Mouse (Mus musculus) MEL (cell line): ENCODE measurements at regions not wholly inside any gene's neighbourhood (a gene's known extent, or its start where the extent isn't known, plus 50 kb on each side); places are given as distances from the start of the nearest gene placed in this dataset.

Experiments
- DNase-seq: peaks from one replicate; pipeline ENCODE4 v3.0.0; 2011; ENCODE audit warnings: low read depth, low spot score
- H3K27ac ChIP-seq: 2 replicates; pipeline ENCODE4 v1.5.1; 2012; ENCODE audit warnings: low read depth, mild to moderate bottlenecking, control low read depth, low read length, moderate library complexity; ENCODE audit not compliant: control insufficient read depth
- H3K27me3 ChIP-seq, 2 experiments: fragments of 150-350 bp in 1 of 2; sonication (generic) in 1 of 2; 2 replicates each; pipeline ENCODE4 v1.6.1; 2012; ENCODE audit warnings: low read length in 2 of 2, mild to moderate bottlenecking in 2 of 2, improper control_type of control experiment in 1 of 2, moderate library complexity in 1 of 2; ENCODE audit not compliant: insufficient read depth in 2 of 2, control insufficient read depth in 1 of 2
- H3K36me3 ChIP-seq, 2 experiments: 2 replicates each; pipeline ENCODE4 v1.6.1; 2012 to 2014; ENCODE audit warnings: low read length in 2 of 2, improper control_type of control experiment in 1 of 2, inconsistent platforms in 1 of 2, mild to moderate bottlenecking in 1 of 2; ENCODE audit not compliant: insufficient read depth in 2 of 2, control insufficient read depth in 1 of 2
- H3K4me1 ChIP-seq, 2 experiments: fragments of 150-350 bp in 1 of 2; sonication (generic) in 1 of 2; 2 replicates each; pipeline ENCODE4 v1.6.1; 2012; ENCODE audit warnings: low read length in 2 of 2, improper control_type of control experiment in 1 of 2, mild to moderate bottlenecking in 1 of 2; ENCODE audit not compliant: insufficient read depth in 2 of 2, control insufficient read depth in 1 of 2
- H3K4me3 ChIP-seq, 2 experiments: fragments of 150-350 bp in 1 of 2; sonication (generic) in 1 of 2; 2 replicates each; pipeline ENCODE4 v1.5.1; 2012; ENCODE audit warnings: low read depth in 2 of 2, low read length in 2 of 2, mild to moderate bottlenecking in 2 of 2, moderate library complexity in 2 of 2, control low read depth in 1 of 2, improper control_type of control experiment in 1 of 2; ENCODE audit not compliant: control insufficient read depth in 1 of 2, insufficient read depth in 1 of 2
- H3K79me2 ChIP-seq: 2 replicates; pipeline ENCODE4 v1.6.1; 2012; ENCODE audit warnings: mild to moderate bottlenecking, low read length, moderate library complexity; ENCODE audit not compliant: control insufficient read depth, poor library complexity, insufficient read depth
- H3K9ac ChIP-seq: 2 replicates; pipeline ENCODE4 v1.6.1; 2012; ENCODE audit warnings: low read depth, mild to moderate bottlenecking, control low read depth, low read length, moderate library complexity; ENCODE audit not compliant: control insufficient read depth, poor library complexity, severe bottlenecking
- H3K9me3 ChIP-seq: fragments of 150-350 bp; sonication (generic); replicated peaks from 2 replicates; pipeline ENCODE4 v1.6.1; 2012; ENCODE audit warnings: mild to moderate bottlenecking, low read length, improper control_type of control experiment, moderate library complexity; ENCODE audit not compliant: insufficient read depth
- BHLHE40 ChIP-seq: IDR thresholded peaks from 2 replicates; pipeline ENCODE4 v1.6.1; 2012; ENCODE audit warnings: low read depth, mild to moderate bottlenecking, inconsistent platforms, low read length, improper control_type of control experiment, borderline replicate concordance
- CHD2 ChIP-seq: IDR thresholded peaks from 2 replicates; pipeline ENCODE4 v1.6.1; 2011; ENCODE audit warnings: low read length, improper control_type of control experiment
- ELF1 ChIP-seq: IDR thresholded peaks from 2 replicates; pipeline ENCODE4 v1.6.1; 2014; ENCODE audit warnings: low read depth, mild to moderate bottlenecking, inconsistent platforms, low read length, improper control_type of control experiment, moderate library complexity
- EP300 ChIP-seq, 2 experiments: IDR thresholded peaks; 2 replicates each; pipeline ENCODE4 v1.6.1; 2011; ENCODE audit warnings: improper control_type of control experiment in 2 of 2, low read length in 2 of 2, low read depth in 1 of 2, mild to moderate bottlenecking in 1 of 2
- ETS1 ChIP-seq: IDR thresholded peaks from 2 replicates; pipeline ENCODE4 v1.6.1; 2012; ENCODE audit warnings: low read depth, mild to moderate bottlenecking, inconsistent platforms, low read length, improper control_type of control experiment, moderate library complexity
- HCFC1 ChIP-seq: IDR thresholded peaks from 2 replicates; pipeline ENCODE4 v1.6.1; 2012; ENCODE audit warnings: low read depth, mild to moderate bottlenecking, inconsistent platforms, low read length, improper control_type of control experiment, moderate library complexity
- JUND ChIP-seq: IDR thresholded peaks from 2 replicates; pipeline ENCODE4 v1.6.1; 2011; ENCODE audit warnings: low read depth, mild to moderate bottlenecking, improper control_type of control experiment, low read length
- MYC ChIP-seq: IDR thresholded peaks from 2 replicates; pipeline ENCODE4 v1.6.1; 2011; ENCODE audit warnings: low read depth, mild to moderate bottlenecking, low read length, improper control_type of control experiment, moderate library complexity
- POLR2AphosphoS2 ChIP-seq: IDR thresholded peaks from 2 replicates; pipeline ENCODE4 v1.6.1; 2011; ENCODE audit warnings: low read length, improper control_type of control experiment
- POLR2AphosphoS5 ChIP-seq: IDR thresholded peaks from 2 replicates; pipeline ENCODE4 v1.6.1; 2012; ENCODE audit warnings: low read depth, borderline replicate concordance, mild to moderate bottlenecking, inconsistent platforms, low read length, moderate library complexity, mixed read lengths
- RAD21 ChIP-seq: IDR thresholded peaks from 2 replicates; pipeline ENCODE4 v1.6.1; 2011; ENCODE audit warnings: mild to moderate bottlenecking, low read depth, low read length, improper control_type of control experiment
- SMC3 ChIP-seq: IDR thresholded peaks from 2 replicates; pipeline ENCODE4 v1.6.1; 2011; ENCODE audit warnings: low read depth, low read length, improper control_type of control experiment
- USF1 ChIP-seq: IDR thresholded peaks from 2 replicates; pipeline ENCODE4 v1.6.1; 2014; ENCODE audit warnings: low read depth, mild to moderate bottlenecking, inconsistent platforms, low read length, improper control_type of control experiment, moderate library complexity
- USF2 ChIP-seq, 2 experiments: IDR thresholded peaks; 2 replicates each; pipeline ENCODE4 v1.6.1; 2011 to 2012; ENCODE audit warnings: improper control_type of control experiment in 2 of 2, low read length in 2 of 2, borderline replicate concordance in 1 of 2, inconsistent platforms in 1 of 2, low read depth in 1 of 2, mild to moderate bottlenecking in 1 of 2; ENCODE audit not compliant: insufficient read depth in 1 of 2
- ZC3H11A ChIP-seq: IDR thresholded peaks from 2 replicates; pipeline ENCODE4 v1.6.1; 2012; ENCODE audit warnings: low read depth, mild to moderate bottlenecking, inconsistent platforms, low read length, improper control_type of control experiment
- ZKSCAN1 ChIP-seq: IDR thresholded peaks from 2 replicates; pipeline ENCODE4 v1.6.1; 2012; ENCODE audit warnings: low read depth, mild to moderate bottlenecking, inconsistent platforms, low read length, improper control_type of control experiment, moderate library complexity
- ZNF384 ChIP-seq: IDR thresholded peaks from 2 replicates; pipeline ENCODE4 v1.6.1; 2012; ENCODE audit warnings: low read depth, mild to moderate bottlenecking, inconsistent platforms, low read length, improper control_type of control experiment

DNA sequence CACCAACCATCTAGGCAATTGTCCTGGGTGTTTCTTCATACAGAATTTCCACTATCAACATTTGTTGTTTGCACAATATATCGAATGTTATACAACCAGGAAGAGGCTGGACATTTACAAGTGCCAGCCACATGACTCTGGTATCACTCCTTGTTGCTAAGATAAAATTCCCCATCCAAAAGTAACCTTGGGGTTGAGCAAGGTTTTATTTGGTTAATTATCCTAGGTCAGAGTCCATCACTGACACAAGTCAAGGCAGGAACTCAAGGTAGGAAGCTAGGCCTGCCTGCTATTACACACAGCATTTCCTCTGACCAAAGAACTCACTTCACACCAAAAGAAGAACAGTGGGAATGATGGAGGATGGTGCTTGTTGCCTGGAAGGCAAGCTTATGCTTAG is 120.7 kb upstream of the Plppr1 start:
- no peak for DNase-seq
- no peak overlapping the region for H3K4me3 ChIP-seq
- no peak overlapping the region for H3K9ac ChIP-seq
- no peaks in the 10 kb centered on the region for H3K27me3 ChIP-seq
- no peaks in the 10 kb centered on the region for H3K4me1 ChIP-seq
- H3K79me2 ChIP-seq: no peaks in the 10 kb centered on the region
- H3K27ac ChIP-seq: no peak overlapping the region
- no peaks in the 10 kb centered on the region for H3K36me3 ChIP-seq
- no peaks in the 10 kb centered on the region for H3K9me3 ChIP-seq
- TF ChIP-seq CHD2 (no peak), MYC (no peak), USF2 (IDR thresholded peaks at IDR 0.05; ENCODE audit: borderline replicate concordance in 1 of 2, insufficient read depth in 1 of 2, low read depth in 1 of 2, low read length in 2 of 2) (no peak), ZKSCAN1 (no peak), HCFC1 (no peak), ZC3H11A (no peak), BHLHE40 (no peak), POLR2AphosphoS5 (no peak), EP300 (IDR thresholded peaks at IDR 0.05; ENCODE audit: low read depth in 1 of 2, low read length in 2 of 2) (no peak), SMC3 (no peak), JUND (no peak), ETS1 (no peak)

DNA sequence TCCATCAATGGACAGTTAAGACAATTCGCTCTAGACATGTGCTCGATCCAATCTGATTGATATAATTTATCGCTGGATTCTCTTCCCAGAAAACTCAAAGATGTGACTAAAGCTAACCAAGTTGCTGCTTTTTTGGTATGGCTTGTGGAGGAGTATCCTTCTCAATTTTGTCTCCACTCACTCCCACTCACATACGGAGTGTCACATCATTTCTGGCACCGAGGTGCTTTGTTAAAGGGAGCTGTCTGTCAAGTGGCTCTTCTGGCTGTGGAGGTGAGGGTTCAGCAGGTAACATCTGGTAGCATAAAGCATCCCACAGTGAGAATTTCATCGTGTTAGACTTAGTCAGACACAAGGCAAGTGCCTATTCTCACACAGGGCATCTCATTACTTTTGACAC is 120.2 kb upstream of the Plppr1 start:
- TF ChIP-seq USF2 (IDR thresholded peaks at IDR 0.05; ENCODE audit: borderline replicate concordance in 1 of 2, insufficient read depth in 1 of 2, low read depth in 1 of 2, low read length in 2 of 2): no peak
- no peak for TF ChIP-seq BHLHE40
- TF ChIP-seq USF1: no peak
- TF ChIP-seq RAD21: no peak
- no peak for TF ChIP-seq ELF1
- no peak for TF ChIP-seq POLR2AphosphoS2
- TF ChIP-seq JUND: no peak
- TF ChIP-seq ZNF384: no peak
- TF ChIP-seq, all 39 proteins: peak for 0
- Histone ChIP-seq H3K9me3 (no peaks in the 10 kb centered on the region), H3K9ac (no peak overlapping the region), H3K4me1 (no peaks in the 10 kb centered on the region), H3K27me3 (no peaks in the 10 kb centered on the region), H3K27ac (no peak overlapping the region), H3K79me2 (no peaks in the 10 kb centered on the region), H3K36me3 (no peaks in the 10 kb centered on the region), H3K4me3 (no peak overlapping the region)
- DNase-seq: no peak
